Mouse (Mus musculus): Measurements from ENCODE around the gene Tek.

DNA sequence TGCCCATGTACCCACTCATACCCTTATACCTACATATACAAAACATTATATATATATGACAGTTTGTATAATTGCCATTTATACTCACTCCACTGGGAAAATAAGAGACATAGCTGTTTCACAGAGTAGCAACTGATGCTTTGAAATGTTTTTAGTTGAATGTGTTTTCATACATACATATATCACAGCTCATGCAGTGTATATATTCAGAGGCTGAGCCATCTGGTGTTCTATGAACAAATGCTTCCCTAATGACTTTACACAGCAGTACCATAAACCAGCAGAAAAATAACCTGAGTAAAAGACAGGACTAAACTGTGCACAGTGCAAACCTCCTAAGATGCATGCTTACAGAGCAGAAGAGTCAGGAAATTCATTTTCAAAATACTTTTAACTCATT is 25.3 kb upstream of the Tek start:
- TF ChIP-seq POLR2A (IDR thresholded peaks at IDR 0.05; ENCODE audit: borderline replicate concordance, low read depth, low read length), result no peak
- TF ChIP-seq CTCF (IDR thresholded peaks at IDR 0.05; ENCODE audit: low read depth, low read length), result no peak
